Mouse (Mus musculus): ENCODE measurements around the gene Shc3. TPM values are rescaled to one million over a fixed set of nuclear protein-coding genes. Genes with fewer than 3 reads are reported as not detected.

Shc3 gene
- polyA plus RNA-seq, 1 experiment from 2014 or later = 2.8 TPM

Other genes starting within 250 kb of the Shc3 start
- gene S1pr3, start 160.8 kb downstream of the Shc3 start, polyA plus RNA-seq (2016; fragmentation: Nextera tagmentation; extraction: Ambion mirVana) = 47.5 and 53.4 TPM in 2 replicates
- 362 and 427 TPM in 2 replicates for gene Cks2, start 75.8 kb upstream of the Shc3 start, polyA plus RNA-seq (2016; fragmentation: Nextera tagmentation; extraction: Ambion mirVana)
- gene Secisbp2, start 82.3 kb upstream of the Shc3 start, polyA plus RNA-seq (2016; fragmentation: Nextera tagmentation; extraction: Ambion mirVana) = 32.0 and 35.8 TPM in 2 replicates
- gene Sema4d, start 224.3 kb upstream of the Shc3 start, polyA plus RNA-seq (2016; fragmentation: Nextera tagmentation; extraction: Ambion mirVana) = 5.6 and 5.9 TPM in 2 replicates